Mouse (Mus musculus) A20 (cell line): Measurements from ENCODE around the gene Dstyk.

Source experiments
- DNase-seq: peaks from one replicate; pipeline ENCODE4 v3.0.0-alpha.2; 2011; ENCODE audit warnings: low read depth, low spot score

Dstyk gene

DNA sequence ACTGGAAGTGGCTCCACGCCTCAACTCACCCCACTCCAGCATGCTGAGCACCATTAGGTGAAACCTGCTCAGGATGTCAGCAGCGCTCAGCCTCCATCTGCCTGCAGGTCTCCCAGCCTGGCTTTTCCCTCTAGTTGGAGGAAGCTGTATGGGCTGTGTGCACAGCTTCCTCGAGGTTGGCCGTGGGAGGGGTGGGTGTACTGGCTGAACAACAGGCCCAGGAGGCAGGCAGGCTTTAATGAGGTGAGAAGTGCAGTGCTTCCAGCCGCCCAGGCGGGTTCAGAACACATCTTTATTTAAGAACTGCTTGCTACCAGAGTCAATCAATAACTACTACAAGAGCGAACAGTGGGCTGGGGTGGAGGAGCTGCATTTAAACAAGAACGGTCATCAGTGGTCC, 94.2 kb downstream of the Dstyk start:
- no peak for DNase-seq

DNA sequence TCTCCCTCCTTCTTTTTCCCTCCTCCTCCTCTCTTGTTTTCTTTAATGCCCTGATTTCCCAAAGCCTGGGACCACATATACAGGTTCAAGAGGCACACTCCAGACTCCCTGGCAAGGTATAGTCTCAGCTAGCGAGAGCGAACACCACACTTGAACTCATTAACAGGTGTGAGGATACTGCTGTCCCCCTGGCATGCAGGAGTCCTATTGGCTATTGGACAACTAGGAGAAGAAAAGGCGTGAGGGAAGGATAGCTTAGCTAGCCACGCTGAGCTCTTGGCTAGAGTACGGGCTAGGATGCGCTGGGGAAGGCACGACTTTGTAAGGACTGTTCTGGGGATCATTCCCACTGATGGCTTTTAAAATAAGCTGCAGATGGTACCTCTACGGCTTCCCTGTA, 94.8 kb downstream of the Dstyk start:
- DNase-seq: no peak

DNA sequence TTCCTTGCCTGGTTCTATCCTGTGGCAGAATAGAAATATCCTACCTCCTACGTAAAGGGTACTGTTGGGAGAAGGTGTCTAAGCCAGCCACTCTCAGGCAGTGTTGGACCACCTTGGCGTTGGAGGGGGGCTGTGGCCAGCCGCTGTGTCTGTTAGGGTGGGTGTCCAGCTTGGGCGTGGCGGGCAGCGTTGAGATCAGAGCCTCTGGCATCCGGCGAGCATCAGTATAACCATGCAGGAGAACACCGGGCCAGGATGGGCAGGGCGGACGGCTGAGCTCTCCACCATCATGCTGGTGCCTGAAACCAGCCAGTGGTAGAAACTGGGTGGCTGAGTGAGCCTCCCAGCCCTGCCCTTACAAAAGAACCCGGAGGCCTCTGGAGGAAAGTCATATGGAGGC, 98.0 kb downstream of the Dstyk start:
- DNase-seq: no peak
